Mouse (Mus musculus) megakaryocyte, embryonic 14.5 days (primary cell): Measurements from ENCODE around the gene Creb5. TPM values are rescaled to one million over a fixed set of nuclear protein-coding genes. Genes with fewer than 3 reads are reported as not detected.

Experiments used
- H3K27me3 ChIP-seq: replicated peaks from 2 replicates; pipeline ENCODE3; 2012; ENCODE audit warnings: inconsistent platforms
- H3K36me3 ChIP-seq: replicated peaks from 2 replicates; pipeline ENCODE3; 2012; ENCODE audit warnings: low read length, inconsistent platforms, mixed read lengths
- H3K4me1 ChIP-seq: 2 replicates; pipeline ENCODE4 v1.6.1; 2012; ENCODE audit warnings: inconsistent platforms
- H3K4me3 ChIP-seq: replicated peaks from 2 replicates; pipeline ENCODE3; 2012; ENCODE audit warnings: moderate library complexity, mild to moderate bottlenecking, inconsistent platforms
- H3K9me3 ChIP-seq: 2 replicates; pipeline ENCODE4 v1.6.1; 2012; ENCODE audit warnings: inconsistent platforms
- FLI1 ChIP-seq: IDR thresholded peaks from 2 replicates; pipeline ENCODE4 v1.6.1; 2012; ENCODE audit warnings: low read length, inconsistent platforms, mixed read lengths
- GATA1 ChIP-seq: IDR thresholded peaks from 3 replicates; pipeline ENCODE4 v1.6.1; 2012; ENCODE audit warnings: mixed read lengths, low read length, inconsistent platforms, borderline replicate concordance
- polyA plus RNA-seq: library from polyadenylated mRNA; stranded (reverse); fragments of >175 nt; gene quantifications from 2 replicates; pipeline ENCODE4 v1.2.3, GENCODE M21; 2012; ENCODE audit warnings: low replicate concordance; ENCODE audit not compliant: insufficient read depth

The Creb5 gene
- polyA plus RNA-seq, 1 experiment: 0.37 TPM

GRCm38 (mm10) chr6:53455442-53455841 lies 168.4 kb downstream of the Creb5 start:
- TF ChIP-seq GATA1: no peak
- TF ChIP-seq FLI1: no peak
- Histone ChIP-seq H3K4me3 (no peak overlapping the region), H3K4me1 (peaks cover 38% of the 10 kb centered on the region), H3K36me3 (no peaks in the 10 kb centered on the region), H3K27me3 (peaks cover 16% of the 10 kb centered on the region), H3K9me3 (no peaks in the 10 kb centered on the region)

- H3K4me1 ChIP-seq: peaks cover 32% of the 10 kb centered on the region
- TF ChIP-seq FLI1 (no peak), GATA1 (no peak)
- no peaks in the 10 kb centered on the region for H3K9me3 ChIP-seq
- H3K27me3 ChIP-seq: peaks cover 21% of the 10 kb centered on the region
- no peaks in the 10 kb centered on the region for H3K36me3 ChIP-seq
- no peak overlapping the region for H3K4me3 ChIP-seq
Measured at GRCm38 (mm10) chr6:53456111-53456510, 169.0 kb downstream of the Creb5 start.

GRCm38 (mm10) chr6:53459995-53460747 lies 173.1 kb downstream of the Creb5 start:
- TF ChIP-seq GATA1: no peak
- TF ChIP-seq FLI1: no peak
- Histone ChIP-seq H3K4me3 (peak overlapping the region; percentile 70), H3K36me3 (no peaks in the 10 kb centered on the region), H3K9me3 (no peaks in the 10 kb centered on the region), H3K27me3 (peaks cover 22% of the 10 kb centered on the region), H3K4me1 (peaks cover 8% of the 10 kb centered on the region; the same call in 1 of the 2 replicates)

GRCm38 (mm10) chr6:53461056-53461455 lies 174.0 kb downstream of the Creb5 start:
- no peak for TF ChIP-seq FLI1
- no peak for TF ChIP-seq GATA1
- Histone ChIP-seq H3K36me3 (no peaks in the 10 kb centered on the region), H3K4me3 (no peak overlapping the region), H3K4me1 (peaks cover 3% of the 10 kb centered on the region; the same call in 1 of the 2 replicates), H3K27me3 (peaks cover 22% of the 10 kb centered on the region), H3K9me3 (no peaks in the 10 kb centered on the region)

GRCm38 (mm10) chr6:53461775-53462770 lies 175.0 kb downstream of the Creb5 start:
- no peak for TF ChIP-seq GATA1
- no peak for TF ChIP-seq FLI1
- peaks cover 3% of the 10 kb centered on the region; the same call in 1 of the 2 replicates for H3K4me1 ChIP-seq
- H3K4me3 ChIP-seq: no peak overlapping the region
- no peaks in the 10 kb centered on the region for H3K36me3 ChIP-seq
- H3K9me3 ChIP-seq: no peaks in the 10 kb centered on the region
- peaks cover 19% of the 10 kb centered on the region for H3K27me3 ChIP-seq

- Histone ChIP-seq H3K27me3 (peaks cover 20% of the 10 kb centered on the region), H3K4me1 (peaks cover under 1% of the 10 kb centered on the region; the same call in 1 of the 2 replicates), H3K9me3 (no peaks in the 10 kb centered on the region), H3K36me3 (no peaks in the 10 kb centered on the region), H3K4me3 (no peak overlapping the region)
- TF ChIP-seq GATA1: no peak
- TF ChIP-seq FLI1: no peak
Measured at GRCm38 (mm10) chr6:53462802-53463201, 175.7 kb downstream of the Creb5 start.

GRCm38 (mm10) chr6:53463261-53463813 lies 176.3 kb downstream of the Creb5 start:
- Histone ChIP-seq H3K36me3 (no peaks in the 10 kb centered on the region), H3K4me3 (no peak overlapping the region), H3K4me1 (no peaks in the 10 kb centered on the region; the same call in 1 of the 2 replicates), H3K27me3 (peaks cover 18% of the 10 kb centered on the region), H3K9me3 (no peaks in the 10 kb centered on the region)
- TF ChIP-seq GATA1: no peak
- TF ChIP-seq FLI1: no peak

- no peaks in the 10 kb centered on the region for H3K36me3 ChIP-seq
- H3K4me1 ChIP-seq: peaks cover 4% of the 10 kb centered on the region; the same call in 1 of the 2 replicates
- H3K27me3 ChIP-seq: peaks cover 14% of the 10 kb centered on the region
- TF ChIP-seq GATA1 (no peak), FLI1 (no peak)
- H3K9me3 ChIP-seq: no peaks in the 10 kb centered on the region; the same call in 1 of the 2 replicates
- H3K4me3 ChIP-seq: no peak overlapping the region
Measured at GRCm38 (mm10) chr6:53469204-53469603, 182.1 kb downstream of the Creb5 start.

- Histone ChIP-seq H3K9me3 (no peaks in the 10 kb centered on the region; the same call in 1 of the 2 replicates), H3K4me3 (no peak overlapping the region), H3K36me3 (no peaks in the 10 kb centered on the region), H3K4me1 (peaks cover 4% of the 10 kb centered on the region; the same call in 1 of the 2 replicates), H3K27me3 (peaks cover 14% of the 10 kb centered on the region)
- TF ChIP-seq FLI1 (no peak), GATA1 (no peak)
Measured at GRCm38 (mm10) chr6:53469703-53470102, 182.6 kb downstream of the Creb5 start.
